Mouse (Mus musculus) cerebellum, adult 2 months (tissue): Measurements from ENCODE around the gene Gm42417. TPM values are rescaled to one million over a fixed set of nuclear protein-coding genes. Genes with fewer than 3 reads are reported as not detected.

Experiments used
- DNase-seq, 2 experiments: peaks; one replicate each; pipeline ENCODE4 v3.0.0; 2021
- H3K27ac ChIP-seq: fragments of 200-500 bp; 2 replicates; pipeline ENCODE4 v1.5.1; 2012; ENCODE audit warnings: low read length, control low read depth, inconsistent platforms; ENCODE audit not compliant: insufficient read depth
- H3K27me3 ChIP-seq: fragments of 200-500 bp; 2 replicates; pipeline ENCODE4 v1.6.1; 2012; ENCODE audit warnings: inconsistent platforms, mild to moderate bottlenecking, low read length, moderate library complexity; ENCODE audit not compliant: control insufficient read depth, insufficient read depth
- H3K4me1 ChIP-seq: fragments of 200-500 bp; 2 replicates; pipeline ENCODE4 v1.6.1; 2011; ENCODE audit warnings: low read length; ENCODE audit not compliant: control insufficient read depth, insufficient read depth
- H3K4me3 ChIP-seq: fragments of 200-500 bp; replicated peaks from 2 replicates; pipeline ENCODE3; 2011; ENCODE audit warnings: mild to moderate bottlenecking, low read depth, low read length, control low read depth; ENCODE audit not compliant: insufficient read depth
- CTCF ChIP-seq: fragments of 200-500 bp; IDR thresholded peaks from 2 replicates; pipeline ENCODE4 v1.5.1; 2011; ENCODE audit warnings: low read depth, mild to moderate bottlenecking, control low read depth, low read length, moderate library complexity, borderline replicate concordance; ENCODE audit not compliant: insufficient read depth
- POLR2A ChIP-seq: fragments of 200-500 bp; IDR thresholded peaks from 2 replicates; pipeline ENCODE4 v1.6.1; 2011; ENCODE audit warnings: low read length, control low read depth, borderline replicate concordance; ENCODE audit not compliant: insufficient read depth
- WGBS: fragments of 180-500 bp; shearing (Covaris S2); methylation state at CpG from one replicate; pipeline ENCODE4 v1.1.7; 2018; 5-methylcytosine and 5-hydroxymethylcytosine counted together
- polyA plus RNA-seq: library from polyadenylated mRNA; depleted of rRNA; stranded (reverse); fragments of >200 nt; gene quantifications from 2 replicates; pipeline ENCODE4 v1.2.3, GENCODE M21; 2012

Gm42417 gene
- polyA plus RNA-seq, 1 experiment = 0.05 TPM

DNA sequence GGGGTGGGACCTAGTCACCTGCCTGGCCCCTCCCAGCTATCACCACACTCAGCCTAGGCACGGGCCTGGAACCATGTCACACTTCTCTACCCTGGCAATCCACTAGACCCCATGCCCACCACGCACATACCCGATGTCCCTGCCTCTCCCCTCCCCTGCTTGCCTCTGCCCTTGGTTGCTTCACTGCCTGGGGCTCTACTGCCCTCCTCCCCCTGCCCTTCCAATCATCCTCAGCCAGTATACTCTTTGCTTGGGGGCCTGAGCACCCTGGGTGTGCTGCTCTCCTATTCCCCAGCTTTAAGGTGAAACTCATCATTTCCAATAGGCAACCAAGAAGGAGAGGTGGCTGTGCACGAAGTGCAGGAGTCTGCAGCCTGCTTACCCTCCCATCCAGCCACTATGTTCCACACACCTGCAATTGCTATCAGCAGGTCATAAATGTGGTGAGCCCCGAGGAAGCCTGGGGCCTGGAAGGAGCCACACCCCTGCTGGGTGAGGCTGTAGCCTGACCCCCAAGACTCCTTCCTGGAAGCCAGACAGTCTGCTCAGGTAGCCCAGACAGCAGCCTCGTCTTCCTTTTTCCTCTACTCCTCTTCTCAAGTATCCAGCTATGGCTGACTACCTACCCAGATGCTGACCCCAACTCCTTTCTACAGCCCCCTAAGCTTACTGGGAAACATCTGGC lies 37.9 kb upstream of the Gm42417 start:
- no peak overlapping the region for H3K4me3 ChIP-seq
- no peak for DNase-seq

DNA sequence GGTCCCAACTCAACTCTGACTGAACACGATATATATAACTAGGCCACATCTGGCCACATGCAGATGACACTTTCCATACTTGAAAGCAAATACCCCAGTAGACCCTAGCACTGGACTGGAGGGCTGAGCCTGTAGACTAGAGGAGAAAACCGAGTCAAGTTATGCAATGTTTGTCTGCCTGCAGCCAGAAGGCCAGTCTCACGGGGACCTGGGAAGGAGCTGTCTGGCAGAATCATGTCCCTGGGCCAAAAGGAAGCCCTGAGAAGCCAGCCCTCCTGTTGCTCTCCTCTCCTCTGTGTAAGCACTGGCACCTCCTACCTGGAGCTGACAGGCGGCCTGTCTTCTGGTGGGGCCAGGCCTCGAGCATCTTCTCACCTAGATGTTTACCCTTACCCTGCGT lies 36.1 kb upstream of the Gm42417 start:
- no peak overlapping the region for H3K4me3 ChIP-seq
- TF ChIP-seq POLR2A = no peak
- 48% methylated on average over 6 of the region's 6 CpGs for WGBS
- no peak overlapping the region for H3K27ac ChIP-seq
- no peaks in the 10 kb centered on the region for H3K27me3 ChIP-seq
- DNase-seq = no peak
- peaks cover 16% of the 10 kb centered on the region for H3K4me1 ChIP-seq

More for the DNA sequence above, 37.9 kb upstream of the Gm42417 start:
- TF ChIP-seq POLR2A = no peak
- no peak for TF ChIP-seq CTCF
- WGBS = 91% methylated on average over 6 of the region's 6 CpGs
- Histone ChIP-seq H3K27me3 (no peaks in the 10 kb centered on the region), H3K4me1 (peaks cover 28% of the 10 kb centered on the region), H3K27ac (no peak overlapping the region)

DNA sequence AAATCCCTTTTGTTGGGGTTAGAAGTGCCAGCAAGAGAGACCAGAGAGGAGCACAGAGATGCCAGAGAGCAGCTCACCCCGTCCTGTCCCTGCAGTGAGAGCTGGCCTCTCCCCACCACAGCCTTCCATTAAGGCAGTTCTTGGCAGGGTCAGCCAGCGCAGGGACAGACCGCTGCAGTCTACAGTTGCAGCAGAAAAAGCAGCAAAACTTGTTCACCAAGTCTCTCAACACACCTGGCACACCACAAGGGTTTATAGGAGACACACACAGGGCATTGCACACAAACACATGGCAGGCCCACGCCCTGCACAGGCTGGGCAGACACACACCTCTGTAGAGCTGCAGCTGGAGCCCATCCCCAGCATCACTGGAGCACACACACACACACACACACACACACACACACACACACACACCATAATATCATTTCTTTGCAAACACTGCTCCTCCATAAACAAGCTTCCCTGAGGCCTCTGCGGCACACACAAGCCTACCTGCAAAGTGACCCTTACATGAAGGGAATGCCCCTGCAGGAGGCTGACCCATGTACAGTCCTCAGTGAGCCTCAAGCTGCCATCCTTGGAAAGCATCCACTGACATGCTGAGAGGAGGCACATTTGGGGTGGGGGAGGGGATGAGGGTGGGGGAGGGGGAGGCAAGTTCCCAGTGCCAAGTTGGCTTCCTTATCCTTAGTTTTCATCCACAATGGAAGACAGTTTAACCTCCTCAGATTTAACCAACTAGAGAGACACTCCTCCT lies 35.1 kb upstream of the Gm42417 start:
- H3K27ac ChIP-seq = no peak overlapping the region
- DNase-seq = no peak
- no peak overlapping the region for H3K4me3 ChIP-seq
- 75% methylated on average over 5 of the region's 5 CpGs for WGBS
- H3K27me3 ChIP-seq = no peaks in the 10 kb centered on the region
- TF ChIP-seq CTCF (no peak), POLR2A (no peak)
- peaks cover 9% of the 10 kb centered on the region for H3K4me1 ChIP-seq

DNA sequence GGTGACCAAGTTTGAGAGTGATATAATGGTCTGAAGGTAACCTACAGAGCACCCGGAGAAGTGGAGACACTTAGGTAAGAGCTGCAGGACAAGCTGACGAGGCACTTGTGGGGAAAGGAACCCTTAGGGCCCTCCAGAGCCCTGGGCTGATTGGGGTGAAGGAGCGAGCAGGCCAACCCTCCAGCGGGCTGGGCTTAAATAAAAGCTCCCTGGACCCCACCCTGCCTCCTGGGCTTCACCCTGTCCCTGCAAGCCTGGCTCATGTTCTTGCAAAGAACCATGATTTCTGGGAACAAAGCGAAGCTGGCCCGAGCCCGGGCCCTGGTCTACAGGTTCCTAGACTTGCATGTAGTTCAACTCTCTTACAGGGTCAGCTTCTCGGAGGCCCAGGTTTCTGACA lies 34.3 kb upstream of the Gm42417 start:
- no peak overlapping the region for H3K27ac ChIP-seq
- 95% methylated on average over 8 of the region's 8 CpGs for WGBS
- TF ChIP-seq POLR2A = no peak
- no peak for TF ChIP-seq CTCF
- H3K27me3 ChIP-seq = no peaks in the 10 kb centered on the region
- DNase-seq = no peak
- H3K4me3 ChIP-seq = no peak overlapping the region
- H3K4me1 ChIP-seq = peaks cover 9% of the 10 kb centered on the region

GRCm38 (mm10) chr1:36572709-36573108 lies 33.5 kb upstream of the Gm42417 start:
- 72% methylated on average over 1 of the region's 1 CpGs for WGBS
- no peak for DNase-seq
- H3K27ac ChIP-seq = no peak overlapping the region
- H3K27me3 ChIP-seq = no peaks in the 10 kb centered on the region
- peaks cover 9% of the 10 kb centered on the region for H3K4me1 ChIP-seq
- TF ChIP-seq CTCF (no peak), POLR2A (no peak)
- no peak overlapping the region for H3K4me3 ChIP-seq

- Histone ChIP-seq H3K27ac (no peak overlapping the region), H3K4me1 (peaks cover 9% of the 10 kb centered on the region), H3K27me3 (no peaks in the 10 kb centered on the region), H3K4me3 (no peak overlapping the region)
- no peak for DNase-seq
- TF ChIP-seq CTCF (no peak), POLR2A (no peak)
- WGBS = 85% methylated on average over 2 of the region's 2 CpGs
Observed at GRCm38 (mm10) chr1:36572140-36572700, 33.0 kb upstream of the Gm42417 start.

DNA sequence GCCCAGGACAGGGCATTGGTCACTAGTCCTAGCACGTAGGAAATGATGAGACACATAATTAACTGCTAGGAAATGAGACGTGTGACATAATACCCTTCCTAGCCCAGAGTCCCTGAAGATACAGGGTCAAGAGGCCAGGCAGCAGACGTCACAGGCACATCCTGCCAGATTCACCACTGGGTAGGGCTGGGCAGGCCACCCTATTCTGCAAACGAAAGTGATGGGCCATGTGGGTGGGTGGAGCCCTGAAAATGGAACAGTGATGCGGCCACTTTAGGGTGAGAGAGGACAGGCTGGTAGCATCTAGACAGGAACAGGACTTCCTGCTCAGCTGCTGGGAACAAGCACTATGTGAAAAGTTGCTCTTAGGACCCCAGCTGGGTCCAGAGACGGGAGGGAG lies 32.4 kb upstream of the Gm42417 start:
- no peak for DNase-seq
- no peak for TF ChIP-seq CTCF
- Histone ChIP-seq H3K27me3 (no peaks in the 10 kb centered on the region), H3K4me1 (peaks cover 9% of the 10 kb centered on the region), H3K4me3 (no peak overlapping the region), H3K27ac (no peak overlapping the region)
- WGBS = 60% methylated on average over 6 of the region's 6 CpGs

DNA sequence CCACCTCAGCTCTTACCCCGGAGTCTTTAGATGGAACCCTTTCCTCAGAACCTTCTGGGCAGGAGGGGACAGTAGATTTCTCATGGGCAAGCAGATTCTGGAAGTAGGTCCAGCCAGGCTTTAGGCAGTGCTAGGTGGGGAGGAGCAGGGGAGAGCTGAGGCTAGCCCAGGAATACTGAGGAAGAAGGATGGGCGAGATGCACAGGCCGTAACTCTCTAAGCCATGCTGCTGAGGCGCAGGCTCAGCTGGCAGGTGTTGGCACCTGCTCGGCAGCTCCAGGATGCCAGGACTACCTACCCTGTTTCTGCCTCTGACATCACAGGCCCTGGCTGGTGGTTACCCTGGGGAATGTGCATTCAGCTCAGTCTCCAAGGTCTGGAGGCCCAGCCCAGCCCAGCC lies 31.1 kb upstream of the Gm42417 start:
- no peak for DNase-seq
- H3K27ac ChIP-seq = no peak overlapping the region
- 91% methylated on average over 5 of the region's 5 CpGs for WGBS

More for the DNA sequence above, 31.1 kb upstream of the Gm42417 start:
- H3K27me3 ChIP-seq = no peaks in the 10 kb centered on the region
- peaks cover 9% of the 10 kb centered on the region for H3K4me1 ChIP-seq
- TF ChIP-seq POLR2A (no peak), CTCF (no peak)
- no peak overlapping the region for H3K4me3 ChIP-seq
